Mouse (Mus musculus) gastrocnemius, postnatal 25 days (tissue): Measurements from ENCODE around the gene Rpl22. TPM values are rescaled to one million over a fixed set of nuclear protein-coding genes. Genes with fewer than 3 reads are reported as not detected.
A peak's percentile ranks its signal among the peaks of the same experiment; 100 is the strongest.

Experiments
- DNase-seq: peaks from one replicate; pipeline ENCODE4 v3.0.0; 2022
- long read RNA-seq, 2 experiments: library from polyadenylated mRNA; stranded (forward); transcript quantifications; one replicate each; pipeline ENCODE4 v2.0.0; 2021
- total RNA-seq, 2 experiments: library from RNA; stranded (reverse); gene quantifications; 1 replicate in 1 of 2; 2 replicates in 1 of 2; pipeline ENCODE4 v1.2.3; 2021

Gene Rpl22
- 100 to 1,000 TPM; 194 to 222 TPM for total RNA-seq
- long read RNA-seq, experiment 1, transcript Rpl22-205 (4 exons, 581 nt), result major isoform, 96 of 134 reads
- long read RNA-seq, experiment 1, partial matches to known transcripts, result 22 of 134 reads
- long read RNA-seq, experiment 1, other reads (novel, unspliced or antisense), result 16 of 134 reads
- long read RNA-seq, experiment 2, transcript Rpl22-205 (4 exons, 581 nt), result major isoform, 70 of 102 reads
- long read RNA-seq, experiment 2, partial matches to known transcripts, result 12 of 102 reads
- long read RNA-seq, experiment 2, other reads (novel, unspliced or antisense), result 20 of 102 reads

DNA sequence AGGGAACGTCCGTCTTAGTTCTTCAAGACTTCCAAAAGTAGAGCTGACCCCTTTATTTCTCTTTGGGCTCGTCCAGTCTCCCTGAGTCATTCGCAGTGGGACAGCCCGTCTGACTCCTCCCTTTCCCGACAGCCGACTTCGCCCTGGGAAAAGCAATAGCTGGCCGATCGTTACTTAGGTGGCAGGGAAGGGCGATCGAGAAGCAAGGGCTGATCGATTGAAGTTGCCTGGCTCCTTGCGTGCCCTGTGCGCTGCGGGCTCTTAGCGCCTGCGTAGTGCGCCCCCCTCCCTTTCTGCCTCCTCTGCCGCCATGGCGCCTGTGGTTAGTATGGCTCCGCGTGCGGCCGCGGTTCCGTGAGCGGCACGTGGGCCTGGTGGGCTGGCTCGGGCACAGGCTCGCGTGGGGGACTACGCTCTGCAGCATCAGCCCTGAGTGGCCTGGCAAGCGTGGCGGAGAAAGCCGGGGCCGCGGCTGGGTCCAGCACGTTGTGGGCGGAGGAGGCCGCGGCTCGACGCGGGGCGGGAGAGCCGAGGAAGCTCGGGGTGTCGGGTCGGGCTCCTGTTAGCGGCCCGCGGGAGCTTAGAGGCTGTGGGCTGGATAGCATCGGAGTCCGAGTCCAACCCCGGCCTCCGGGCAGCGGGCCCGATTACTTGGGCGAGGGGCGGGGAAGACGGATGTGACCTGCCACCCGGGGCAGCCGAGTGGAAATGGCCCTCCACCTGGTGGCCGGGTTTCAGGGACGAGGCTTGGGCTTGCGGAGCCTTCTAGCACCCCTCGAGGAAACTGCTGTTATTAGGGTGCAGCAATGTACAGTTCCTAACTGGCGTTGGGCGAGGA is at the start of gene Rpl22:
TSS of gene Rpl22 (plus strand) at position 169 of the 838 bp plus-strand sequence.
- peak; percentile 94 for DNase-seq

DNA sequence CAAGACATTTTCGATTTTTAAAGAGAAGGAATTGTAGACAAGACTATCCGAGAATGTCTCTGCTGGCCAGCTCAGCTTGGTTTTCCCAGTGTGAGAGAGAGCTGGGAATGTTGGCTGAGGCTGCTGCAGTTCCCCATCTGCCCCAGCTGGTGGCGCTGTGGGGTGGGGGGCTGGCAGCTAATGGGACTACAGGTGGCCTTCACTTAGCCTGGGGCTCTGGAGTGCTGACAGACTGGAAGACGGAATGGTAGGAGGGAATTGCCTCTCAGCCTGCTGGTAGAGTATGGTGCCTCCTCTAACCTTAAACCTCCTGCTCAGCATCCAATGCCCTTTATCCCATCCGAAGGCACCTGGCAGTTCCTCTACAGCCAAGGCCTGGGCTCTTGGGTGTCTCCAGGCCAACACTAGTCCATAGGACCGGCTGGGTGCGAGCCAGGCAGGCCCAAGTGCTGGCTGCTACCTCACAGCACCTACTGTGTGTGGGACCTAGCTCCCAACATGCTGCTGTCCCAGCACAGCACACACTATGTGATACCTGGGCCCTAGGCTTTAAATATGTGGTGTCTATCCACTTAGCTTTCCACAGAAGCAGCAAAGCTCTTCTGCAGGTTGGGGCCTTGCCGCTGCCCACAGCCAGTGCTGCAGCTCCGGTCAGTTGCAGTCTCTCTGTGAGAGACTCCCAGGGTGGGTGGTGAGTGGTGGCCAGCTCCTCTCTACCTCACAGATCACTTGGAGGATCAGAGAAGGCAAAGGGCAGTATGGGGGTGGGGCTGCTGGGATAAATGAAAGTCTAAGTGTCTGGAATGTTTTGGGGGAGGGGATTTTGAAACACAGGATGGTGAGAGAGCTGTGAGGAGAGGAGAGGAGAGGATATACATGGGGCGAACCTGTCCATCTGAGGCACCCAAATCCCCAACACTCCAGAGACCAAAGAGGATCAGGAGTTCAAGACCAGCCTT is 48.9 kb upstream of the Rpl22 start:
- DNase-seq, result no peak

DNA sequence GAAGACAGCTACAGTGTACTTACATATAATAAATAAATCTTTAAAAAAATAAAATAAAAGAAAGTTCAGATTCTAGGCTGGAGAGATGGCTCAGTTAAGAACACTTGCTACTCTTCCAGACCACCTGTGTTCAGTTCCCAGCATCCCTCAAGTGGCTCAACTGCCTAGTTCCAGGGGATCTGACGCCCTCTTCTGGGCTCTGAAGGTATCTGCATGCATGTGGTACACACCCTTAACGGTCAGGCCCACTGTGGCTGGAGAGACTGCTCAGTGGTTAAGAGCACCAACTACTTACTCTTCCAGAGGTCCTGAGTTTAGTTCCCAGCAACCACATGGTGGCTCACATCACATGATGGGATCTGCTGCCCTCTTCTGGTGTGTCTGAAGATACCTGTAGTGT is 47.6 kb upstream of the Rpl22 start:
- no peak for DNase-seq

DNA sequence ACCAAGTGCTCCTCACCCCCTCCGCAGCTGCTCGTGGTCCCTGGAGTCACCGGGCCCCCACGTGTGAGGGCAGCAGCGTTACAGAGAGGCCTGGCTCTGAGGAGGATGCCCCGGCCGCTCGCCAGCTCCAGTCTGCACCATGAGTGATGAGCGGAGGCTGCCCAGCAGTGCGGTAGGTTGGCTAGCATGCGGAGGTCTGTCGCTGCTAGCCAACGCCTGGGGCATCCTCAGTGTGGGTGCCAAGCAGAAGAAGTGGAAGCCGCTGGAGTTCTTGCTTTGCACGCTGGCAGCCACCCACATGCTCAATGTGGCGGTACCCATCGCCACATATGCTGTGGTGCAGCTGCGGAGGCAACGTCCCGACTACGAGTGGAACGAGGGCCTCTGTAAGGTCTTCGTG is 46.6 kb upstream of the Rpl22 start:
- no peak for DNase-seq

DNA sequence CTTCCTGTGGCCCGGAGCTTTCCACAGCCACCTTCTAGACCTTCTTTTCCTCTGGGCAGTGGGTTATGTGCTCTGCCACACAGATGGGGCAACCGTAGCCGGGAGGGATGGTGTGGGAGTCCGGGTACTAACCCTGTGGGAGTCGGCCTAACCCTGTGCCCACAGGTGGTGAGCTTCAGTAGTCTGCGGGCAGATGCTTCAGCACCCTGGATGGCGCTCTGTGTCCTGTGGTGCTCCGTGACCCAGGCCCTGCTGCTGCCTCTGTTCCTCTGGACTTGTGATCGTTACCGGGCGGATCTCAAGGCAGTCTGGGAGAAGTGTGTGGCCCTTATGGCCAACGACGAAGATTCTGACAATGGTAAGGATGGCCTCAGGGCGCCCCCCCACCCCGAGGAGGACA is 43.9 kb upstream of the Rpl22 start:
- DNase-seq, result no peak

DNA sequence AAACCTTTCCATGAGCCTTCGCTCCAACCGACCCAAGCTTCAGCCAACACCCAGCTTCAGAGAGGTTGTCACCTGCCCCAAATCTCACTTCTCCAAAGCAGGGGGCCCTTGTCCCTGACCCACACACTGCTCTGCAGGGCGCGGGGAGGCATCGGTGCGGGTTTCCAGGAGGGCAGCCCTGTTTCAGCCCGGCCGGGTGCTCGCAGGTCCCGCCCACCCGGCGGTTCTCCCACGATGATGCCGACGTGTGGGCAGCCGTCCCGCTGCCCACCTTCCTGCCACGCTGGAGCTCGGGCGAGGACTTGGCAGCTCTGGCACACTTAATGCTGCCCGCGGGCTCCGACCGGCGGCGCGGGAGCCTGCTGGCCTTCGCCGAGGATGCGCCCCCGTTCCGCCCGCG is 42.8 kb upstream of the Rpl22 start:
- no peak for DNase-seq

DNA sequence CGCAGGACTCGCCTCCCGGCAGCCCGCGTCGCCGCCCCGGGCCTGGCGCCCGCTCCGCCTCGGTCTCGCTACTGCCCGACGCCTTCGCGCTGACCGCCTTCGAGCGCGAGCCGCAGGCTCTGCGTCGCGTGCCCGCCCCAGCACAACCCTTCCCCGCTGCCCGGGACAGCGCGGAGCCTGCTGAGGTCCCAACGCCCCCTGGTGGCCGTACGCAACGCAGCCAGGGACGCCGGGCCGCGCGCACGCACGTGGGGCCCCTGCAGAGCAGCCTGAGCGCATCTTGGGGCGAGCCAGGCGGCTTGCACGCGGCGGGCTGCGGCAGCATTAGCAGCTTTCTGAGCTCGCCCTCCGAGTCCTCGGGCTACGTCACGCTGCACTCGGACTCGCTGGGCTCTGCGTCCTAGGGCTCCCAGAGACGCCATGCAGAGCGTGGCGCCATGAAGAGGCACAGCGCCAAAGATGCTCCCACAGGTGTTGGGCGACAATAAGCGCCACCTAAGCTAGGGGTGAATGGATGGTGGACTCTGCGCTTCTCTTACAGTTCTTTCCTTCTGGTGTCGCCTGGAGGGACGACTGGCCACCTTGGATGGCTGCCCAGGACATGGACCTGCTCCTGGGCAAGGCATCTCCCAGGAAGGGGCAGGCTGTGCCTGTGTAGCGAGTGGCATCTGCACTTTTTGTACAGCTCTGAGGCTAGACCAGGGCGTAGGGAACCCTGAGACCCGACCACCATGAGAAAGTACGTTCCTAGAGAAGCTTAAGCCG is 42.2 kb upstream of the Rpl22 start:
- DNase-seq, result peak; percentile 80

DNA sequence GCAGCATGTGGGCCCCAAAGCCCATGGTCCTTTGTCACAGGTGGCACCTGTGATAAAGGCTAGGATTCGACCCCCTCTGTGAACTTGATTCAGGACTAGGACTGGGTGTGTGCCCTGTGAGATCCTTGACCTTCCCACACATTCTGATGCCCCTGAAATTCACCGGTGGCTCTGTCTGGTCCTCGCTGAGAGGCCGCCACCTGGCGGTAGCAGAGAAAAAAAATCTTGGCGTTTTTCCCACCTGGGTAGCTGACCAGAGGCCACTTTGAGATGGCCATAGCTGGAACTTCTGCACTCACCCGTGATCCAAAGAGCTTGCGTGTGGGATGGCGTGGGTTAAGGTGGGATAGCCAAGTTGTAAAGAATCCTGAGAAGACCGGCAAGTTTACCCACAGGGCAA is 40.0 kb upstream of the Rpl22 start:
- peak; percentile 55 for DNase-seq

DNA sequence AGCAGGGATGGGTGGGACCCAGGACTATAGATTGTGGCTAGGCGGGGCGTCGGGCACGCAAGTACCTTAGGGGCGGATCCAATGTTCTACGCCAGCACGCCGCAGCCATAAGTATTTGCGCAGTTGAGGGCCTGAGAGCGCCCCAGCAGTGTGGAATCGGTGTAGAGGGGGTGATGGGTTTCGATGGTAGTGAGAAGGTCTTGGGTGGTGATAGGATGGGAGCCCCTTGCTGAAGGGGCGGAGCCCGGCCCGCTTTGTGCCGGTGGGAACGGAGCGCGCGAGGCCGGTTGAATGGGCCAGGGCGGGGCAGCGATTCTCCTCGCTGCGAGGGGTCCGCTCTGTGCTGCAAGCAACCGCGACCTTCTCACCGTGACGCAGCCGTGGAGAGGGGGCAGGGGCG is 39.4 kb upstream of the Rpl22 start:
- DNase-seq, result no peak

DNA sequence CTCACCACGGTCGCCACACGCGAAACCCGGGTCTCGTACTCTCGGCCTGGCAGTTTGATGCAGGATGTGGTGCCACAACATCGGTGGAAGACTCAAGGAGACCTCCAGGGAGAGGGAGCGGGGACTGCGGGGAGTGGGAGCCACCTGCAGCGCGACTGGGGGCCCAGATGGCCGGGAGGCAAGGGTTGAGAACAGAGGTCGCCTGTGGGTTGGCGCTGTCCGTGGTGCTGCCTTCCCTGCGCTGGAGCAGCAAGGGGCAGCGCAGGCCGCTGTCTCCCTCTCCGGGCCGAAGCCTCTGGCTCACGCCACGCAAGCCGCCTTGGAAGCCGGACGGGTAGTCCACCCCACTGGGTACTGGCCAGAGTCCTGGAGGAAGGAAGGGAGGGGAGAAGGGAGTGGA is 38.7 kb upstream of the Rpl22 start:
- DNase-seq, result peak; percentile 38

DNA sequence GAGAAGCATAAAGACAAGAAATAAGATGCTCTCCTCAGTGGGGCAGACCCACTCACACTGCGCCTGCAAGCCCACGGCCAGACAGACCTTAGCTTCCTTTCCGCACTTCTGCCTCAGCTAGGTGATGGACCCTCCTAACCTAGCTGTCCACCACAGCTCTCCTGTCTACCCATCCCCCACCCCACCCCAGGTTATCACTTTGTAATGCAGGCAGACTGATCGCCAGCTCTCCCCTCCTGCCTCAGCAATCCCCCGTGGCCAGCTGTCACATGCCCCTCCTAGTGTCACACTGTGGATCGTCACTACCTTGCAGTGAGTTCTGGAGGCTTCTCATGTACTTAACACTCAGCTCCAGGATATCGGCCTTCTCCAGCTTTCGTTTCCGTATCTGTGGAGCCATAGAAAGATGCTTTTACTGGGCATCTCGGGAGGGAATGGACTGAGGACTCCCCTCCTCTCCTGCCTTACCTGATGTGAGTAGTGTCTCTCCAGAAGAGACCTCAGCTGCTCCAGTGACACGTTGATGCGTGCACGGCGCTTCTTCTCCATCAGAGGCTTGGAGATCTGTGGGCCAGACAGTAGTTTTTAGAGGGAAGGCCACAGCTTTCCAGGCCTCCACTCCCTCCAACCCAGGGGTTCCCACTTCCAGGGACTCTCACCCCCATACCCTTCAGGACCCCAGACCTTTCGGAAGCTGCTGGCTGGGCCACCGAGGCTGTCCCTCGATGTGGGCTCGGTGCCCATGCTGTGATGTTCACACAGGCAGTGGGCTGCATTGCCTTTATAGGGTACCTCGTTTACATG is 38.0 kb upstream of the Rpl22 start:
- DNase-seq, result no peak

DNA sequence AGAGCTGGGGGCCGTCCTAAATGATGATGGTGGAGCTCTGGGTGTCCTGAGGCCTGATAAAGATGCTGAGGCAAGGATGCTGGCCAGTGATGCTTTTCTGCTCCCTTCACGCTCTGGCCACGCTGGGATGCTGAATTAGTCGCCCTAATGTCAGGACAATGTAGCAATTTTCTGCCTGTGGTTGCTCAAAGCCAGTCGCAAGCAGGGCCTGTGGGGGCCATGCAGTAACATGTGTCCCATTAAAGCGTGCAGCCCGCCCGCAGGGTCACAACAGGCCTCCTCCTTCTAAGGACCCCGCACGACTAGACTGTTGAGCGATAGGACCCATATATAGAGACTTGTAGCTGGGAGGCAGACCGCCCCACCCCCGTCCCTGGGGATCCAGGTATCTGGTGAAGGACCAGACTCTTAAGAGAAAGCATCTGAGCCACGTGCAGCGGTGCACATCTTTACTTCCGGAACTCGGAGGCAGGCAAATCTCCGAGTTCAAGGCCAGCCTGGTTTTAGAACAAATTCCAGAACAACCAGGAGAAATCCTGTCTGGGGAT is 37.1 kb upstream of the Rpl22 start:
- DNase-seq, result no peak

DNA sequence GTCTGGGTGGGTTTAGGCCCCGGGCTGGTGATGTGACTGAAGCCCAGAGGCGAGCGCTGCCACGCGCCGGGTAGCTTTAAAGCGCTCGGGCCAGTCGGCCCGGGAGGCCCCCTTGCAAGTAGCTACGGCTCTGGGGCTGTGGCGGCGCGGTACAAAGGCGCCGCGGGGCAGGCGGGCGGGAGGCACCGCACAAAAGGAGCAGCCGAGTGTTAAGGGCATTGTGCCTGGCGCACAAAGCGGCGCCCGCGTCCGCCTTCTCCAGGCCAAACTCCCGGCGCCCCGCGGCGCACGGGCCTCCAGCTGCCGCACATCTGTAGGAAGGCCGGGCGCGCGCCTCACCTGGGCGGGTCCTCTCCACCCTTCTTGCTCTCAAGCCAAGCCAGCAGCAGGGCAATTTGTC is 35.2 kb upstream of the Rpl22 start:
- no peak for DNase-seq

DNA sequence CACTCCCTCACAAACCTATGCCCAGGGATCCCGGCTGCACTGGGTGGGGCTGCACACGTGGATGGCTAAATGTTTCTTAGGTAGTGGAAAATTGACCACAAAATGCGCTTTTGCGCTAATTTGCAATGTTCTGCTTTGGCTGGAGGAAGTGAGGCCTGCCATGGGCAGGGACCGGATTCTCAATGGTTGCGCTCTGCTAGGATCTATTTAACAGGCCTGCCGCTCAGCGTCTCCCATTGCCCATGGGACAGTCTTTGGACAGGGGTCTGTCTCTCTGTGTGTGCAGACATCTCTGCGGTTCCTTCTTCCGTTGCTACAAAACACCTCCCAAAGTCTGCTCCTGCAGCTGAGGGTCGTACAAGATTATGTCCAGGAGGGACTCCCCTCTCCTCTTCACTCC is 34.6 kb upstream of the Rpl22 start:
- DNase-seq, result no peak

DNA sequence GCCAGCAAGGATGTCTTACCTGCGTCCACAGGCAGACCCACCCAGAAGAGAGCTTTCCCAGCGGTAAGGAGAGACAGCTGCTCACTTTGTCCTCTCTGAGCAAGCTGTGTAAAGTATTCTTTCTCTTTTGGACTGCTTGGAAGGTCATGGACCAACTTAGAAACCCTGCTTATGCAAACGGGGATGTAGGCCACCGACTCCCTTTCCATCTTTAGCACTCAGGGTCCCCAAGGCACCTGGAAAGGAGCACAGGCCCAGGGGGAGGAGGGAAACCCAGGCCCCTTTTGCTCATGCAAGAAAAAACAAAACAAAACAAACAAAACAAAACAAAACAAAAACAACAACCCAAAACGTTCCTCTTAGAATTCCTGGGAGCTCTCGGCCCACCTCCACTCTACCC is 34.0 kb upstream of the Rpl22 start, which contains the start of gene Hes3:
TSS of gene Hes3 (minus strand) at position 101 of the 400 bp plus-strand sequence.
- no peak for DNase-seq

DNA sequence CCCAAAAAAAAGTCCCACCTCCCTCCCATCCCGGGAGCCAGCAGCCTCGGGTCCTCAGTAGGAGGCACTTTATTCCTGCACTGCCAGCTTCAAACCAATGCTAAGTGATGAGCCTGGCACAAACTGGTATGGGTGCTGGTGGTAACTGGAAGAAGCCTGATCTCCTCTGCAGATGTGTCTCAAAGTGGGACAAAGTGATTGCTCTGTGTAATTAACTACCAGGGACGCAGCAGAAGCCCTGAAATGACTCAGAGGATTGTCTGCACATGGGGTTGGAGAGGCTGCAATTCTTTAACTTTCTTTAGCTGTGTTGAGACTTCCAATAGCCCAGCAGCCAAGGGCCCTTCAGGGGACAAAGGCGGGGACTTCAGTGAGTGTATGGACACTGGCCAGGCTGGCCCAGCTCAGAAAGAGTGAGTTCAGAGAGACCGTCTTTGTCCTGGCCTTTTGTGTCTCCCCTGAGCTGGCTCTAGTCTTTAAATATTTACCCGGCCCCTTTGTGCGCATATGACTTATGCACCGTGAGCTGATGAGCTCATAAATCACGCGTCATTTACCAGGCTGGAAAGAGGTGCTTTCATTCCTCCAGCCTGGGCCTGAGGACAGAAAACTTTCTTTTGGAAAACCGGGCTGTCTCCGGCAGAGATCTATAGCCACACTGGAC is 33.3 kb upstream of the Rpl22 start:
- DNase-seq, result no peak

DNA sequence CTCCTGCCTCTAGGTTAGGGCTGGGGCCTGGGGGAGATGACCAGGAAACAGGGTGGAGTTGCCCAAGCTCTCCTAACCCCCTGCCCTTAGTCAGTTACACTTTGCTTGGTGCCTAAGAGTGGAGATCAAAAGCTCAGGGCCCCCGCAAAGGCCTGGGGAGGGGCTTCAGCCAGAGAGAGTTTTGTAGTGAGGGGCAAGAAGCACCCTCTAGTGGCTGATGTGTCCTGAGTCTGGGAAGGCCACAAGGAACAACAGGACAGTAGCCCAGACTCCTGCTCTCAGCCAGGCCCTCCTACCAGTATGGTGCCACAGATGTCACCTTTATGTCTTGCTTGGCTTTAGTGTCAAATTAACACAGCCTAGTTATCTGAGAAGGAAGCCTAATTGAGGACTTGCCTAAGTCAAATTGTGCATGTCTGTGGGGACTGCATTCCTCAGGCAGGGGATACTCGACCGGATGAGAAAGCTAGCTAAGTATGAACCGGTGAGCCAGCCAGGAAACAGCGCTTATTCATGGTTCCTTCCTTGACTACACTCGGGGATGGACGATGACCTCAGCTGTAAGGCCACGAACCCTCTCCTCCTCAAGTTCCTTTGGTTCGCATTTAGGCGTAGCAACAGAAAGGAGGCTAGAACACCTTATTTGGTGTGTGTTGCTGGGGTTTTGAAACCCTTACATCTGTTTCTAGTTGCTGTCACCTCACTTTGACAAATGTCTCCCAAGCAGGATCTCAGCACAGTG is 31.2 kb upstream of the Rpl22 start:
- no peak for DNase-seq

DNA sequence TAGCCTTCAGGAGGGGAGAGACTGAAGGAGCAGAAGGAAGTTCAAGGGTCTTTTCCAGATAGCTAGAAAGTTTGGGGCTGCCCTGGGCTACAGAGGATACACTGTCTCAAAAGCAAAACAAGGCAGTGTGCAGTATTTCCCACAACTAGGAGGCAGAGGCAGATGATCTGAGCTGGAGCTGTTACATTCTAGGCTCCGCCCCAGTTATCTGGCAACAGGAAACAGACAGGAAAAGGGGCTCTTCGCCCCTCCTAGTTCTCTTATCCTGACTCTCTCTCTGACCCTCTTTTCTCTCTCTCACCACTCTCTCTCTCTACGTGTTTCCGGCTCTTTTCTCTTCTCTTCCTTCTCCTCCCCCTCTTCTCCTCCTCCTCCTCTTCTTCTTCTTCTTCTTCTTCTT is 29.6 kb upstream of the Rpl22 start:
- DNase-seq, result no peak

DNA sequence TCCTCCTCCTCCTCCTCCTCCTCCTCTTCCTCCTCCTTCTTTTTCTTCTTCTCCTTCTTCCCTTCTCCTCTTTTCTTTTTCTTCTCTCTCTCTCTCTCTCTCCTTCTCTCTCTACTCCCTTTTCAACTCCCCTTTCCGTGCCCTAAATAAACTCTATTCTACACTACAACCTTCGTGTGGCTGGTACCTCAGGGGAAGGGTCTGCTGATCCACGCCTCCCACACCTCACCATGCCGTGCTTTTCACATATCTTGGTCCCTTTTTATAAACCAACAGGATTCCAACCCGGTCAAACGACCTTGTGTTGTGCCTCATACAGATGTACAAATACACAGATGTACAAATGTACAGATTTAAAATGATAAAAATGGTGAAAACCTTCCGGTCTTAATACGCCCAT is 29.2 kb upstream of the Rpl22 start:
- no peak for DNase-seq
